Mouse (Mus musculus) cortical plate, adult 2 months (tissue): ENCODE results near the gene Gm30737. TPM values are rescaled to one million over a fixed set of nuclear protein-coding genes. Genes with fewer than 3 reads are reported as not detected.
"Not testable (repeated sequence)": the region's sequence is repeated elsewhere in the genome, so short reads cannot be mapped to it uniquely, and the experiment has no call there.

Experiments used
- H3K27ac ChIP-seq: fragments of 200-500 bp; 2 replicates; pipeline ENCODE4 v1.5.1; 2012; ENCODE audit warnings: low read length, control low read depth, inconsistent platforms; ENCODE audit not compliant: insufficient read depth
- H3K4me1 ChIP-seq: fragments of 200-500 bp; 2 replicates; pipeline ENCODE4 v1.6.1; 2011; ENCODE audit warnings: low read length; ENCODE audit not compliant: control insufficient read depth, insufficient read depth
- H3K4me3 ChIP-seq: fragments of 200-500 bp; 2 replicates; pipeline ENCODE4 v1.5.1; 2011; ENCODE audit warnings: mild to moderate bottlenecking, low read length, control low read depth; ENCODE audit not compliant: insufficient read depth
- polyA plus RNA-seq: library from polyadenylated mRNA; depleted of rRNA; stranded (reverse); fragments of >200 nt; gene quantifications from 2 replicates; pipeline ENCODE4 v1.2.3, GENCODE M21; 2012; rRNA removed

The Gm30737 gene
- not detected in 2 replicates for polyA plus RNA-seq

- not testable (repeated sequence) for H3K4me1 ChIP-seq, H3K4me3 ChIP-seq, H3K27ac ChIP-seq
These were observed at the start of gene Gm30737 for GRCm38 (mm10) chrY:14400410-14400809. TSS of gene Gm30737 (plus strand) at chrY:14400710.
